Mouse (Mus musculus) thymus, postnatal 10 days (tissue): ENCODE measurements around the gene Map3k20.

Source experiments
- DNase-seq, 2 experiments: peaks; one replicate each; pipeline ENCODE4 v3.0.0; 2021; ENCODE audit warnings: low spot score in 2 of 2

Map3k20 gene

GRCm38 (mm10) chr2:72285256-72285887 lies at the start of gene Map3k20:
Gene Map3k20, plus strand, starts transcription at chr2:72285637.
- peak; percentile 8 to 54 for DNase-seq

- no peak for DNase-seq
Observed at GRCm38 (mm10) chr2:72238421-72238820, 47.0 kb upstream of the Map3k20 start.

- DNase-seq: no peak
Observed at GRCm38 (mm10) chr2:72238925-72239324, 46.5 kb upstream of the Map3k20 start.

- DNase-seq: no peak
Observed at GRCm38 (mm10) chr2:72239456-72239855, 46.0 kb upstream of the Map3k20 start.

GRCm38 (mm10) chr2:72239993-72240392 lies 45.4 kb upstream of the Map3k20 start:
- DNase-seq: no peak

- no peak for DNase-seq
Observed at GRCm38 (mm10) chr2:72240691-72241090, 44.7 kb upstream of the Map3k20 start.

GRCm38 (mm10) chr2:72241714-72242472 lies 43.5 kb upstream of the Map3k20 start:
- DNase-seq: no peak

- no peak for DNase-seq
Observed at GRCm38 (mm10) chr2:72242910-72243675, 42.3 kb upstream of the Map3k20 start.

- DNase-seq: no peak
Observed at GRCm38 (mm10) chr2:72245631-72246030, 39.8 kb upstream of the Map3k20 start.

GRCm38 (mm10) chr2:72246376-72246775 lies 39.1 kb upstream of the Map3k20 start:
- DNase-seq: no peak

GRCm38 (mm10) chr2:72247819-72248218 lies 37.6 kb upstream of the Map3k20 start:
- DNase-seq: no peak

GRCm38 (mm10) chr2:72252510-72253505 lies 32.6 kb upstream of the Map3k20 start:
- no peak for DNase-seq

GRCm38 (mm10) chr2:72253882-72254281 lies 31.6 kb upstream of the Map3k20 start:
- no peak for DNase-seq

- no peak for DNase-seq
Observed at GRCm38 (mm10) chr2:72254813-72255582, 30.4 kb upstream of the Map3k20 start.

GRCm38 (mm10) chr2:72260704-72261103 lies 24.7 kb upstream of the Map3k20 start:
- DNase-seq: no peak

GRCm38 (mm10) chr2:72262814-72263480 lies 22.5 kb upstream of the Map3k20 start:
- no peak for DNase-seq

GRCm38 (mm10) chr2:72267390-72267789 lies 18.0 kb upstream of the Map3k20 start:
- no peak for DNase-seq

GRCm38 (mm10) chr2:72269651-72270341 lies 15.6 kb upstream of the Map3k20 start:
- DNase-seq: no peak

- no peak for DNase-seq
Observed at GRCm38 (mm10) chr2:72278247-72278873, 7.1 kb upstream of the Map3k20 start.
